ENCODE assay signal across 17 mouse cellular contexts in genomic region chr12:106012161-106012560, GRCm38 (mm10).
"Had no signal": no experiment of that assay in that cellular context is flagged by ENCODE, and none has a peak within 500 bp of the region (broad histone marks: within the 10 kb centered on the region; RNA-seq: fewer than 3 reads in every experiment).

No protein-coding gene starts in this region.

- H3K4me1 ChIP-seq: lung, embryonic 15.5 days had no signal

- H3K9me3 ChIP-seq: kidney, embryonic 15.5 days; limb, embryonic 12.5 days; limb, embryonic 15.5 days; lung, embryonic 15.5 days; megakaryocyte, embryonic 14.5 days had no signal

- ATAC-seq: intestine, postnatal 0 days had no signal

- DNase-seq: kidney, adult 2 months; kidney, postnatal 10 days; kidney, postnatal 36 days; left cerebral cortex, postnatal 4 days; lung, adult 18-20 months; lung, postnatal 10 days; lung, postnatal 36 days; midbrain, embryonic 14.5 days; thymus, adult 18-20 months; thymus, postnatal 36 days had no signal

- H3K27ac ChIP-seq: kidney, embryonic 15.5 days; limb, embryonic 12.5 days; limb, embryonic 15.5 days; lung, embryonic 15.5 days had no signal

- H3K4me3 ChIP-seq: limb, embryonic 12.5 days; limb, embryonic 15.5 days had no signal

- H3K4me2 ChIP-seq: kidney, embryonic 15.5 days; limb, embryonic 15.5 days; midbrain, embryonic 11.5 days had no signal

- H3K9ac ChIP-seq: kidney, embryonic 15.5 days; limb, embryonic 12.5 days; limb, embryonic 15.5 days; lung, embryonic 15.5 days had no signal

- H3K27me3 ChIP-seq: kidney, embryonic 15.5 days; limb, embryonic 12.5 days; limb, embryonic 15.5 days; lung, embryonic 15.5 days; megakaryocyte, embryonic 14.5 days had no signal

- H3K36me3 ChIP-seq: lung, embryonic 15.5 days had no signal
